Mouse (Mus musculus) bone marrow, adult 2 months (tissue): ENCODE measurements at regions not wholly inside any gene's neighbourhood (a gene's known extent, or its start where the extent isn't known, plus 50 kb on each side); places are given as distances from the start of the nearest gene placed in this dataset.

ENCODE experiments used
- CTCF ChIP-seq: fragments of 200-500 bp; IDR thresholded peaks from 2 replicates; pipeline ENCODE4 v1.5.1; 2011; ENCODE audit warnings: low read length, control low read depth; ENCODE audit not compliant: control insufficient read depth, insufficient read depth
- POLR2A ChIP-seq: fragments of 200-500 bp; IDR thresholded peaks from 2 replicates; pipeline ENCODE4 v1.6.1; 2011; ENCODE audit warnings: low read depth, mild to moderate bottlenecking, control low read depth, low read length, borderline replicate concordance; ENCODE audit not compliant: control insufficient read depth

DNA sequence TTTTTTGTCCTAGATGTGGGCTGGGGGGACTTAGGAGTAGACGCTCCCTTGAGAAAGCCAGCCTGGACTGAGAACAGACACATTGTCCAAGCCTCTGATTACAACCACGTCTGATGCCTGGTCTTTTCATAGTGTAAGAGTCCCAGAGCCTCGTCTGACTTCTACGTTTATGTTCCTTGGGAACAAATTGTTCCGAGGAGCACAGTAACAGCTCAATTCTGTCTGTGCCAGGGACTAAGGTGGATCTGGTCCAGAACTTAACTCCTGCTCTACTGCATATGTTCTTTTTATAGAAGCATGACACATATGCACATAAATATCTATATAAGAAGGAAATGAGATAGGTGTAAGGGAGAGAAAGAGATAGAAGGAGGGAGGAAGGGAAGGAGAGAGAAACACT lies 537.2 kb upstream of the Kdm8 start:
- TF ChIP-seq CTCF, result no peak
- TF ChIP-seq POLR2A, result no peak
